Mouse (Mus musculus) G1E (cell line): ENCODE measurements at regions not wholly inside any gene's neighbourhood (a gene's known extent, or its start where the extent isn't known, plus 50 kb on each side); places are given as distances from the start of the nearest gene placed in this dataset.

Source experiments
- ATAC-seq: 2 replicates; pipeline ENCODE4 v1.8.0; 2016; ENCODE audit warnings: mild to moderate bottlenecking; ENCODE audit not compliant: insufficient number of reproducible peaks, poor library complexity, low FRiP score, severe bottlenecking; ENCODE audit errors: extremely low read depth
- DNase-seq: peaks from one replicate; pipeline ENCODE4 v3.0.0; 2012; ENCODE audit warnings: low spot score
- H3K27me3 ChIP-seq: 2 replicates; pipeline ENCODE4 v1.6.1; 2012; ENCODE audit warnings: mild to moderate bottlenecking, low read length, inconsistent platforms; ENCODE audit not compliant: insufficient read depth
- H3K36me3 ChIP-seq: replicated peaks from 2 replicates; pipeline ENCODE3; 2012; ENCODE audit warnings: mild to moderate bottlenecking, inconsistent platforms
- H3K4me1 ChIP-seq: 2 replicates; pipeline ENCODE4 v1.6.1; 2012; ENCODE audit warnings: low read depth, low read length, inconsistent platforms, mixed read lengths; ENCODE audit not compliant: insufficient read depth
- H3K4me3 ChIP-seq: 2 replicates; pipeline ENCODE4 v1.5.1; 2012; ENCODE audit warnings: low read depth, mild to moderate bottlenecking, inconsistent platforms, low read length, moderate library complexity, mixed read lengths
- H3K9me3 ChIP-seq: replicated peaks from 2 replicates; pipeline ENCODE4 v1.6.1; 2012; ENCODE audit warnings: inconsistent platforms
- CTCF ChIP-seq: IDR thresholded peaks from 2 replicates; pipeline ENCODE4 v1.5.1; 2012; ENCODE audit warnings: low read depth, low read length, inconsistent platforms, mixed read lengths
- GATA1 ChIP-seq: IDR thresholded peaks from 2 replicates; pipeline ENCODE4 v1.6.1; 2012; ENCODE audit warnings: borderline replicate concordance, low read length, inconsistent platforms, mixed read lengths
- GATA2 ChIP-seq: IDR thresholded peaks from 2 replicates; pipeline ENCODE4 v1.6.1; 2012; ENCODE audit warnings: low read depth, low read length, inconsistent platforms, borderline replicate concordance
- POLR2AphosphoS5 ChIP-seq: IDR thresholded peaks from 2 replicates; pipeline ENCODE4 v1.6.1; 2012; ENCODE audit warnings: low read depth, low read length, inconsistent platforms; ENCODE audit not compliant: insufficient replicate concordance
- TAL1 ChIP-seq: conservative IDR thresholded peaks from 2 replicates; pipeline ENCODE4 v1.6.1; 2012; ENCODE audit warnings: low read depth, low read length, inconsistent platforms, mixed read lengths

- Histone ChIP-seq H3K4me1 (no peaks in the 10 kb centered on the region), H3K36me3 (no peaks in the 10 kb centered on the region), H3K4me3 (no peak overlapping the region), H3K9me3 (no peaks in the 10 kb centered on the region), H3K27me3 (no peaks in the 10 kb centered on the region)
- no peak for ATAC-seq
- TF ChIP-seq TAL1 (no peak), GATA2 (no peak), POLR2AphosphoS5 (no peak), CTCF (no peak), GATA1 (no peak)
- no peak for DNase-seq
Measured at GRCm38 (mm10) chr3:77831256-77831655, 1455.1 kb downstream of the Rapgef2 start.

- no peak for DNase-seq
- Histone ChIP-seq H3K4me3 (no peak overlapping the region), H3K9me3 (no peaks in the 10 kb centered on the region), H3K4me1 (no peaks in the 10 kb centered on the region), H3K27me3 (no peaks in the 10 kb centered on the region), H3K36me3 (no peaks in the 10 kb centered on the region)
- TF ChIP-seq GATA1 (no peak), GATA2 (no peak), TAL1 (no peak), CTCF (no peak), POLR2AphosphoS5 (no peak)
- ATAC-seq = no peak
Measured at GRCm38 (mm10) chr3:77830219-77830618, 1456.1 kb downstream of the Rapgef2 start.

- Histone ChIP-seq H3K27me3 (no peaks in the 10 kb centered on the region; the same call in 1 of the 2 replicates), H3K36me3 (no peaks in the 10 kb centered on the region), H3K4me3 (no peak overlapping the region), H3K9me3 (no peaks in the 10 kb centered on the region), H3K4me1 (no peaks in the 10 kb centered on the region)
- ATAC-seq (no peak), DNase-seq (no peak)
- TF ChIP-seq POLR2AphosphoS5 (no peak), GATA2 (no peak), GATA1 (no peak), CTCF (no peak), TAL1 (no peak)
Measured at GRCm38 (mm10) chr3:77800776-77801175, 1485.5 kb downstream of the Rapgef2 start.

- no peak for ATAC-seq
- Histone ChIP-seq H3K36me3 (no peaks in the 10 kb centered on the region), H3K4me3 (no peak overlapping the region), H3K27me3 (no peaks in the 10 kb centered on the region), H3K4me1 (no peaks in the 10 kb centered on the region), H3K9me3 (no peaks in the 10 kb centered on the region)
- DNase-seq = no peak
- no peak for TF ChIP-seq GATA1
- TF ChIP-seq TAL1 = no peak
- TF ChIP-seq CTCF = no peak
- no peak for TF ChIP-seq GATA2
- TF ChIP-seq POLR2AphosphoS5 = no peak
Measured at GRCm38 (mm10) chr3:77781783-77782182, 1504.5 kb downstream of the Rapgef2 start.

- H3K27me3 ChIP-seq = no peaks in the 10 kb centered on the region
- no peak overlapping the region for H3K4me3 ChIP-seq
- DNase-seq (no peak), ATAC-seq (no peak)
- no peaks in the 10 kb centered on the region for H3K36me3 ChIP-seq
- TF ChIP-seq GATA1 (no peak), TAL1 (no peak), POLR2AphosphoS5 (no peak), CTCF (no peak), GATA2 (no peak)
- no peaks in the 10 kb centered on the region for H3K9me3 ChIP-seq
- H3K4me1 ChIP-seq = no peaks in the 10 kb centered on the region
Measured at GRCm38 (mm10) chr3:77781332-77781731, 1505.0 kb downstream of the Rapgef2 start.

- Histone ChIP-seq H3K9me3 (no peaks in the 10 kb centered on the region), H3K4me1 (no peaks in the 10 kb centered on the region), H3K4me3 (no peak overlapping the region), H3K36me3 (no peaks in the 10 kb centered on the region), H3K27me3 (no peaks in the 10 kb centered on the region)
- ATAC-seq (no peak), DNase-seq (no peak)
- TF ChIP-seq GATA2 = no peak
- TF ChIP-seq CTCF = no peak
- no peak for TF ChIP-seq GATA1
Measured at GRCm38 (mm10) chr3:77758840-77759361, 1527.4 kb downstream of the Rapgef2 start.

- DNase-seq = no peak
- no peaks in the 10 kb centered on the region for H3K36me3 ChIP-seq
- no peaks in the 10 kb centered on the region for H3K9me3 ChIP-seq
- H3K4me3 ChIP-seq = no peak overlapping the region
- no peaks in the 10 kb centered on the region for H3K4me1 ChIP-seq
- no peaks in the 10 kb centered on the region for H3K27me3 ChIP-seq
- no peak for TF ChIP-seq CTCF
- no peak for ATAC-seq
Measured at GRCm38 (mm10) chr3:77758295-77758694, 1528.0 kb downstream of the Rapgef2 start.
